Mouse (Mus musculus) liver, embryonic 14.5 days (tissue): ENCODE data around the gene Zfp13. TPM values are rescaled to one million over a fixed set of nuclear protein-coding genes. Genes with fewer than 3 reads are reported as not detected.

ENCODE experiments used
- ATAC-seq: fragments of 200-750 bp; cut with Nextera tagmentation; 2 replicates; pipeline ENCODE4 v1.8.0; 2017; ENCODE audit warnings: moderate number of reproducible peaks, mild to moderate bottlenecking, moderate library complexity; ENCODE audit not compliant: insufficient read depth
- DNase-seq, 3 experiments: peaks; one replicate each; pipeline ENCODE4 v3.0.0-alpha.2; 2012 to 2013; ENCODE audit warnings: low read depth in 3 of 3, low spot score in 3 of 3
- H3K27ac ChIP-seq: fragments of 300-500 bp; sonication (generic); 2 replicates; pipeline ENCODE4 v1.5.1; 2014; ENCODE audit warnings: moderate library complexity, mild to moderate bottlenecking, control low read depth, inconsistent platforms
- H3K27me3 ChIP-seq: fragments of 300-500 bp; sonication (generic); 2 replicates; pipeline ENCODE4 v1.6.1; 2014; ENCODE audit warnings: mild to moderate bottlenecking, low read length, moderate library complexity; ENCODE audit not compliant: control insufficient read depth, insufficient read depth
- H3K36me3 ChIP-seq: fragments of 300-500 bp; sonication (generic); replicated peaks from 2 replicates; pipeline ENCODE4 v1.6.1; 2014; ENCODE audit warnings: low read depth; ENCODE audit not compliant: control insufficient read depth, insufficient read depth
- H3K4me1 ChIP-seq, 2 experiments: fragments of 200-500 bp in 1 of 2; fragments of 300-500 bp in 1 of 2; sonication (generic) in 1 of 2; replicated peaks; 2 replicates each; pipeline ENCODE4 v1.6.1; 2012 to 2014; ENCODE audit warnings: antibody characterized with exemption in 1 of 2, inconsistent platforms in 1 of 2, low read length in 1 of 2; ENCODE audit not compliant: control insufficient read depth in 2 of 2, insufficient read depth in 2 of 2
- H3K4me2 ChIP-seq: fragments of 300-500 bp; sonication (generic); 2 replicates; pipeline ENCODE4 v1.6.1; 2014; ENCODE audit warnings: low read depth, mild to moderate bottlenecking, control low read depth, moderate library complexity
- H3K4me3 ChIP-seq, 2 experiments: fragments of 200-500 bp in 1 of 2; fragments of 300-500 bp in 1 of 2; sonication (generic) in 1 of 2; 2 replicates each; pipeline ENCODE4 v1.5.1; 2012 to 2014; ENCODE audit warnings: low read depth in 2 of 2, low read length in 2 of 2, mild to moderate bottlenecking in 2 of 2, control low read depth in 1 of 2, inconsistent platforms in 1 of 2, moderate library complexity in 1 of 2; ENCODE audit not compliant: insufficient read depth in 1 of 2
- H3K9ac ChIP-seq: fragments of 300-500 bp; sonication (generic); replicated peaks from 2 replicates; pipeline ENCODE4 v1.6.1; 2014; ENCODE audit warnings: mild to moderate bottlenecking, control low read depth, moderate library complexity
- H3K9me3 ChIP-seq: fragments of 300-500 bp; sonication (generic); 2 replicates; pipeline ENCODE4 v1.6.1; 2016; ENCODE audit warnings: low read length, mixed read lengths; ENCODE audit not compliant: control insufficient read depth
- CTCF ChIP-seq: IDR thresholded peaks from 2 replicates; pipeline ENCODE4 v1.5.1; 2016; ENCODE audit warnings: antibody characterized with exemption, low read depth, control low read depth
- EP300 ChIP-seq: IDR thresholded peaks from 2 replicates; pipeline ENCODE4 v1.6.1; 2016; ENCODE audit warnings: antibody characterized with exemption, low read depth
- WGBS: fragments of 180-500 bp; shearing (Covaris S2); extraction: QIAGEN DNeasy Blood & Tissue Kit; methylation state at CpG from one replicate; pipeline ENCODE4 v1.1.7; 2014; ENCODE audit not compliant: insufficient replicate concordance; 5-methylcytosine and 5-hydroxymethylcytosine counted together
- polyA plus RNA-seq, 2 experiments: library from polyadenylated mRNA; depleted of rRNA in 1 of 2; stranded (reverse) in 1 of 2; unstranded in 1 of 2; fragments of >200 nt; fragmentation: Nextera tagmentation in 1 of 2; extraction: Ambion mirVana in 1 of 2; gene quantifications; 2 replicates each; pipeline versions ENCODE4 v1.2.1 to v1.2.3; 2012 to 2014

The Zfp13 gene
- polyA plus RNA-seq, 2 experiments = 1.3 to 1.9 TPM

- H3K4me1 ChIP-seq = no peaks in the 10 kb centered on the region
- ATAC-seq (no peak), DNase-seq (no peak)
- H3K9me3 ChIP-seq = no peaks in the 10 kb centered on the region
- H3K36me3 ChIP-seq = no peaks in the 10 kb centered on the region
- H3K4me2 ChIP-seq = no peak overlapping the region
- H3K9ac ChIP-seq = no peak overlapping the region
- no peak overlapping the region for H3K4me3 ChIP-seq
- no peaks in the 10 kb centered on the region for H3K27me3 ChIP-seq
- 84% methylated on average over 38 of the region's 38 CpGs for WGBS
- TF ChIP-seq EP300 (no peak), CTCF (no peak)
- H3K27ac ChIP-seq = no peak overlapping the region
These were observed 23.2 kb downstream of the Zfp13 start for GRCm38 (mm10) chr17:23575951-23576552.

GRCm38 (mm10) chr17:23574130-23574529 is 25.2 kb downstream of the Zfp13 start:
- H3K9ac ChIP-seq = no peak overlapping the region
- no peaks in the 10 kb centered on the region for H3K4me1 ChIP-seq
- H3K4me3 ChIP-seq = no peak overlapping the region
- no peak overlapping the region for H3K27ac ChIP-seq
- TF ChIP-seq CTCF (no peak), EP300 (no peak)
- no peaks in the 10 kb centered on the region for H3K27me3 ChIP-seq
- no peak for ATAC-seq
- H3K4me2 ChIP-seq = no peak overlapping the region
- H3K36me3 ChIP-seq = no peaks in the 10 kb centered on the region
- 72% methylated on average over 8 of the region's 8 CpGs for WGBS
- no peaks in the 10 kb centered on the region for H3K9me3 ChIP-seq
- DNase-seq = no peak

GRCm38 (mm10) chr17:23572059-23572458 is 27.2 kb downstream of the Zfp13 start:
- DNase-seq (no peak), ATAC-seq (no peak)
- H3K27ac ChIP-seq = no peak overlapping the region
- H3K4me1 ChIP-seq = no peaks in the 10 kb centered on the region
- no peaks in the 10 kb centered on the region for H3K27me3 ChIP-seq
- H3K9ac ChIP-seq = no peak overlapping the region
- 64% methylated on average over 6 of the region's 6 CpGs for WGBS
- H3K9me3 ChIP-seq = no peaks in the 10 kb centered on the region
- no peak overlapping the region for H3K4me2 ChIP-seq
- TF ChIP-seq CTCF = peak; percentile 53
- TF ChIP-seq EP300 = no peak
- no peak overlapping the region for H3K4me3 ChIP-seq
- no peaks in the 10 kb centered on the region for H3K36me3 ChIP-seq

GRCm38 (mm10) chr17:23571084-23571483 is 28.2 kb downstream of the Zfp13 start:
- no peak overlapping the region for H3K4me2 ChIP-seq
- WGBS = 19% methylated on average over 5 of the region's 5 CpGs
- H3K4me1 ChIP-seq = no peaks in the 10 kb centered on the region
- no peaks in the 10 kb centered on the region for H3K27me3 ChIP-seq
- no peak overlapping the region for H3K9ac ChIP-seq
- no peak overlapping the region for H3K4me3 ChIP-seq
- no peaks in the 10 kb centered on the region for H3K9me3 ChIP-seq
- no peaks in the 10 kb centered on the region for H3K36me3 ChIP-seq
- H3K27ac ChIP-seq = no peak overlapping the region
- TF ChIP-seq CTCF (peak; percentile 29; the same call in 1 of the 2 replicates), EP300 (no peak)
- no peak for DNase-seq
- no peak for ATAC-seq

GRCm38 (mm10) chr17:23570017-23570416 is 29.3 kb downstream of the Zfp13 start:
- Histone ChIP-seq H3K36me3 (no peaks in the 10 kb centered on the region), H3K4me2 (no peak overlapping the region), H3K4me3 (no peak overlapping the region), H3K27me3 (no peaks in the 10 kb centered on the region), H3K9ac (no peak overlapping the region), H3K4me1 (peaks cover 3 to 7% of the 10 kb centered on the region in 2 experiments; a peak in 3 of 4 replicates), H3K27ac (no peak overlapping the region), H3K9me3 (no peaks in the 10 kb centered on the region)
- no peak; the same call in 1 of the 2 replicates for ATAC-seq
- TF ChIP-seq EP300 (no peak), CTCF (peak; percentile 62)
- no peak for DNase-seq
- WGBS = 39% methylated on average over 6 of the region's 6 CpGs
